Mouse (Mus musculus) induced T-regulatory cell, adult 2 months (primary cell): ENCODE measurements at regions not wholly inside any gene's neighbourhood (a gene's known extent, or its start where the extent isn't known, plus 50 kb on each side); places are given as distances from the start of the nearest gene placed in this dataset.
A peak's percentile ranks its signal among the peaks of the same experiment; 100 is the strongest.

ENCODE experiments used
- DNase-seq: peaks from one replicate; pipeline ENCODE4 v3.0.0-alpha.2; 2012; ENCODE audit warnings: low read depth

GRCm38 (mm10) chr1:111699030-111699732, 165.5 kb downstream of the Dsel start:
- DNase-seq, result no peak

GRCm38 (mm10) chr1:111660950-111661349, 203.8 kb downstream of the Dsel start:
- no peak for DNase-seq

GRCm38 (mm10) chr1:111660099-111660670, 204.5 kb downstream of the Dsel start:
- DNase-seq, result peak; percentile 16

- no peak for DNase-seq
Measured at GRCm38 (mm10) chr1:111633860-111634460, 230.8 kb downstream of the Dsel start.
